Mouse (Mus musculus) lung, postnatal 0 days (tissue): ENCODE results near the gene Wdfy2.

Source experiments
- CTCF ChIP-seq: IDR thresholded peaks from 2 replicates; pipeline ENCODE4 v1.5.1; 2016; ENCODE audit warnings: antibody characterized with exemption, mild to moderate bottlenecking
- EP300 ChIP-seq: IDR thresholded peaks from 2 replicates; pipeline ENCODE4 v1.6.1; 2016; ENCODE audit warnings: antibody characterized with exemption, mild to moderate bottlenecking, control low read depth

DNA sequence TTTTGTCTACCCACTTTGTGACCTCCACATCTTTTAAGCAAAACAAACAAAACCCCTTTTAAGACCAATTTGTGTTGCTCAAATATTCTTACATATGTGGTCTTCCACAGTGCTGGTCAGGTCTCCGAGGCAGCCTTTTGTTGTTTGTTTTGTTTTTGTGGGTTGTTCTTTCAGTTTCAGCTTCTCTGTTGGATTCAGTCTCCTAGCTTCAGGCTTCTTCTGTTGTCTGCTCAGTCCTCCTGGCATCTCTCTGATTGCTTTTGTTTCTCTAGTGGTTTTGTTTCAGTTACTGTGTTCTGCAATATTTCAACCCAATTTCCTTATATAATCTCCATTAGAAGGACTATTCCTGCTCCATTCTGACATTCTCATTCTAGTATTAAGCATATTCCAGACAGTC is 46.1 kb downstream of the Wdfy2 start:
- TF ChIP-seq CTCF (no peak), EP300 (no peak)
